Mouse (Mus musculus) forebrain, embryonic 13.5 days (tissue): Measurements from ENCODE around the gene Ascc3. TPM values are rescaled to one million over a fixed set of nuclear protein-coding genes. Genes with fewer than 3 reads are reported as not detected.
A peak's percentile ranks its signal among the peaks of the same experiment; 100 is the strongest.

Source experiments
- ATAC-seq: fragments of 200-750 bp; cut with Nextera tagmentation; 2 replicates; pipeline ENCODE4 v1.8.0; 2017
- H3K27ac ChIP-seq: fragments of 300-500 bp; sonication (generic); 2 replicates; pipeline ENCODE4 v1.5.1; 2015; ENCODE audit warnings: inconsistent platforms, mild to moderate bottlenecking, moderate library complexity
- H3K27me3 ChIP-seq: fragments of 300-500 bp; sonication (generic); 2 replicates; pipeline ENCODE4 v1.6.1; 2015; ENCODE audit warnings: mild to moderate bottlenecking, inconsistent platforms
- H3K36me3 ChIP-seq: fragments of 300-500 bp; sonication (generic); 2 replicates; pipeline ENCODE4 v1.6.1; 2015; ENCODE audit warnings: mild to moderate bottlenecking, inconsistent platforms; ENCODE audit not compliant: poor library complexity, severe bottlenecking
- H3K4me1 ChIP-seq: fragments of 300-500 bp; sonication (generic); 2 replicates; pipeline ENCODE4 v1.6.1; 2015; ENCODE audit warnings: inconsistent platforms
- H3K4me2 ChIP-seq: fragments of 300-500 bp; sonication (generic); 2 replicates; pipeline ENCODE4 v1.6.1; 2015; ENCODE audit warnings: inconsistent platforms, mild to moderate bottlenecking, moderate library complexity
- H3K4me3 ChIP-seq: fragments of 300-500 bp; sonication (generic); 2 replicates; pipeline ENCODE4 v1.5.1; 2015; ENCODE audit warnings: mild to moderate bottlenecking, inconsistent platforms
- H3K9ac ChIP-seq: fragments of 300-500 bp; sonication (generic); 2 replicates; pipeline ENCODE4 v1.6.1; 2015; ENCODE audit warnings: mild to moderate bottlenecking, inconsistent platforms
- H3K9me3 ChIP-seq: fragments of 300-500 bp; sonication (generic); replicated peaks from 2 replicates; pipeline ENCODE4 v1.6.1; 2016; ENCODE audit warnings: inconsistent platforms
- WGBS: fragments of 180-500 bp; shearing (Covaris S2); methylation state at CpG from one replicate; pipeline ENCODE4 v1.1.7; 2015; 5-methylcytosine and 5-hydroxymethylcytosine counted together
- polyA plus RNA-seq: library from polyadenylated mRNA; unstranded; fragments of >200 nt; fragmentation: Nextera tagmentation; extraction: Ambion mirVana; gene quantifications from 2 replicates; pipeline ENCODE4 v1.2.1, GENCODE M21; 2015

Ascc3 gene
- polyA plus RNA-seq, 1 experiment from 2014 or later, result 18.1 TPM

DNA sequence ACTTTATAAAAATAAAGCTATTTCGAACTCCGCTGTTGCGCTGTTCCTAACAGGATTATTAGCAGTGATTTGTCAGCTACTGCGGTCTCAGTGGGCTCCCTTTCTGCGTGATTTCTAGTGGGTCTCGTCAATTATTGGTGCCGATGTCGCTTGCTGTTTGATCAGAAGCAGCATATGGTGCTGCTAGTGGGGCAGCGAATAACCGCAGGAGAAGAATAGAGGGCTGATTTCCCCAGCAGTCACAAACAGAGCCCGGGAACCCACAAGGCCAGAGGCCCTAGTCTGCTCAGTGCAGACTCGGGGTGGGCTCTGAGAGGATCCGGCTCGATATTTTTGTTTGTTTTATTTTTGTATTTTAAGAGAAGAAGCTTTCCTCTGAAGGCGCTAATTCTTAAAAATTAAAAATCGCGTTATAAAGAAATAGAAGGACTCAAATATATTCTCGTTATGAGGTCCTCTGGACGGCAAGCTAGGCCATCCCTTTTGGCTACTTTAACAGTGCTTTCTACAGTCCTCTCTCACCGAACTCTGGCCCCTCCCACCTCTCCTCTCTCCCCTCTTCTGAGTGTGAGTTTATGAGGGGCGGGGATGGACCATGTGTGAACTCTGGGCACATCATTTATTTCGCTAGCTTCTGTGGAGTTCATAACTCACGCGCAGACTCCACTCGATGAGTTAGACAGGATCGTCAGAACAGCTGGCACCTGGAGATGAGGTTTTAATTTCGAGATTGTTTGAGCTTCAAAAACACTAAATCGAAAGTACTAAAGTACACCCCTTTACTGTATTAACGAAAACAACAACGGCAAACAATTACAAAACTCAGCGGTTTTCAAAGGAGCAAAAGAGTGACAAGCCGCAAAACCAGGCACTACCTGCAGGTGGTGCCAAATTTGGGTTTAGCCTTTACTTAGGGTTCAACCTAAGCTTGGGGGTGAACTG lies 305.3 kb downstream of the Ascc3 start:
- no peak overlapping the region for H3K27ac ChIP-seq
- ATAC-seq, result no peak
- H3K4me3 ChIP-seq, result 0 out of 2 replicates have a peak overlapping the region, but pooled peaks have one; percentile 9
- no peaks in the 10 kb centered on the region for H3K36me3 ChIP-seq
- no peaks in the 10 kb centered on the region for H3K9me3 ChIP-seq
- no peak overlapping the region for H3K9ac ChIP-seq
- WGBS, result 2% methylated on average over 32 of the region's 32 CpGs
- H3K4me2 ChIP-seq, result peak overlapping the region; percentile 10; the same call in 1 of the 2 replicates
- peaks cover 87% of the 10 kb centered on the region for H3K27me3 ChIP-seq
- H3K4me1 ChIP-seq, result peaks cover 38% of the 10 kb centered on the region

DNA sequence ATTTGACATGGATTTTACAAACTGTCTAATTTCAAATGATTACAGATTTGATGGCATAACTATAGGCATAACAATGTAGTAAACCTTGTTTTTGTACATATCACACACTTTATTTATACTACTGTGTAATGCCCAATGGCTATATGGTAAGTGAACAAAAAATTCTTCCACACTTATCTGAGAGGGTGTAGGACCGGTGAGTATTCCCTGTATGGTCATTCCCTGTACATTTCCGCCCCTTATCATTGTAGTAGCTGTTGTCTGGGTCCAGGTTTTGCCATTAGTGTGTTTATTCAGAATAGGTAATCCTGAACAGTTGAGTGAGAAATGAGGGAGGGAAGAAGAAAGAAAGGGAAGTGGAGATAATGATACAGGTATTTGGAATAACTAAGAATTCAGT lies 306.2 kb downstream of the Ascc3 start:
- Histone ChIP-seq H3K36me3 (no peaks in the 10 kb centered on the region), H3K9ac (no peak overlapping the region), H3K4me1 (peaks cover 42% of the 10 kb centered on the region), H3K9me3 (no peaks in the 10 kb centered on the region), H3K27ac (no peak overlapping the region), H3K27me3 (peaks cover 86% of the 10 kb centered on the region), H3K4me2 (no peak overlapping the region), H3K4me3 (no peak overlapping the region)
- no peak for ATAC-seq
- 20% methylated on average over 2 of the region's 2 CpGs for WGBS

- Histone ChIP-seq H3K9me3 (no peaks in the 10 kb centered on the region), H3K4me1 (peaks cover 32% of the 10 kb centered on the region), H3K9ac (no peak overlapping the region), H3K4me2 (peak overlapping the region; percentile 38), H3K27ac (0 out of 2 replicates have a peak overlapping the region, but pooled peaks have one; percentile 31), H3K27me3 (peaks cover 86% of the 10 kb centered on the region), H3K4me3 (peak overlapping the region; percentile 23), H3K36me3 (no peaks in the 10 kb centered on the region)
- ATAC-seq, result no peak
- WGBS, result 2% methylated on average over 21 of the region's 21 CpGs
Observed at GRCm38 (mm10) chr10:50899846-50900745, 307.6 kb downstream of the Ascc3 start.
